Mouse (Mus musculus): ENCODE results near the gene Mlst8.
A peak's percentile ranks its signal among the peaks of the same experiment; 100 is the strongest.

The Mlst8 gene

DNA sequence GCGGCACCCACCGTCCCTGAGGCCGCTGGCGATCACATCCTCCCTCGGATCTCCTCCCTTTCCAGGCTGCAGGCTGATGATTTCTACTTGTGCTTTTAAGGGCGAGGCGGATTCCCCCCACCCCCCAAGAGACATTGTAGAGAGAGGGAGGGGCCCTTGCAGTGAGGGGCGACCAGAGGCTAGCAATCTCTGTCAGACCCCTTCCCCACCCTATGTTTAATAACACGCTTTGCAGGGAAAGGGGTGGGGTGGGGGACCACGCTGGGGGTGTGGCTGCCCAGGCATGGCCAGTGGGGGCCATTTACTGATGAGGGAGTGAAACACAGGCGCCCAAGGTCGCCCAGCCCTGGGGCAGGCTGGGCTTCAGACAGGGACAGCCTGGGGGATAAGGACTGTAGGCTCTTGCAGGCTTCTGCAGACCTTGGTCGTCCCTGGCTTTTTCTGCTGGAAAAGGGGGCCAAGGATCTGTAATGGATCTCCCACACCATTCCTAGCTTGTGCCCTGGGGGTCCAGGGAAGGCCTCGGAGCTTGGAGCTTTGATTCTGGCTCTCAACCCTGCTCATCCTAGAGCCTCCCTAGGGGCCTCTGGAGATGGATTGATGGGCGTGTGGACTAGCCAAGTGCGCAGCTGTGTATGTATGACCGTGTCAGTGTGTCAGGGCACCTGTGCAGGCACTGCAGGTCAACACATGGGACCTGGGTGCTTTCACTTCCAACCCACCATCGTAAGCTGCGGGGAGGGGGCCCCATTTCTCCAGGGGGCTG, 10.6 kb upstream of the Mlst8 start:
- DNase-seq (ENCODE audit: low spot score): no peak

DNA sequence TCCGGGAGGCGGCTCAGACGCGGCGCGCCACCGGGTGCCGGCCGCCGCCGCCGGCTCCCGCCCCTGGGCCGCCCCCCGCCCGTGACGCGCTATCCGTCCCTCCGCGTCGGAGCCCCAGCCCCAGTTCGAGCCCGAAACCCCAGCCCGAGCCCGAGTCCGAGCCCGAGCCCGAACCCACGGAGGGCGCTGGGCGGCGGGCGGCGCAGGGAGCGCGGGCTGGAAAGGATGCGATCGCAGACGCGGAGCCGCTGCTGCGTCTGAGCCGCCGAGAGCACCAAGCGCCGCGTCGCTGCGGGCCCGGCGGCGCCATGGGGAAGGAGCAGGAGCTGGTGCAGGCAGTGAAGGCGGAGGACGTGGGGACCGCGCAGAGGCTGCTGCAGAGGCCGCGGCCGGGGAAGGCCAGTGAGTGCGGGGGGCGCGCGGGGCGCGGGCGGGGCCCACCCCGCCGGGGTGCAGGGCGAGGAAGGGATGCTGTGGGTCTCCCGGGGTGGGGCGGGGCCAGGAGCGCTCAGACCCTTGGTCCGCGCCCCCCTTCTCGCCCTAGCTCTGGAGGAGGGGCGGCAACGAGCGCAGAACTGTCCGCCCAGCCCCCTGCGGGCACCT, 9.9 kb upstream of the Mlst8 start:
- DNase-seq (ENCODE audit: low spot score): no peak

DNA sequence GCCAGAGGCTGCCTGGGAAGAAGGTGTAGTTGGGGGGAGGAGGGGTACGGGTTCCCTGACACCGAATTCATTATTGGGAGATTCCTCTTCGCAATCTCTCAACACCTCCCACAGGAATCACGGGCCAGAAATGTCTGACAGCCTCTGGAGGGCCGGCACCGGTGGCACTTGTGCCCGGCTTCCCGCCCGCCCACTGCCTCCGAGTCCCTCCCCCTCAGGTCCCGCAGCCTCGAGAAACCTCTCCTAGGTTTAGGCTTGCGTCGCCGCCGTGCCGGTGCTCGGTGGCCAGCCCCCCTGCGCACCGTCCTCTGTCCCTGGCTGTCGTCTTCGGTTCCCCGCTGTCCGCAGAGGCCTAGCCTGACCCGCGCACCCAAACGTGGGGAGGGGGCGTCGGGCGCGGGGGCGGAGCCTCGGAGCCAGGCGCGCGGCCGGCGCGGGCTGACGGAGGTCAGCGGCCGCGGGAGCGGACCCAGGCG, 9.3 kb upstream of the Mlst8 start, which contains the start of gene Caskin1:
Caskin1 (plus strand) TSS at position 416 of the 476 bp plus-strand sequence.
- DNase-seq (ENCODE audit: low spot score): no peak

DNA sequence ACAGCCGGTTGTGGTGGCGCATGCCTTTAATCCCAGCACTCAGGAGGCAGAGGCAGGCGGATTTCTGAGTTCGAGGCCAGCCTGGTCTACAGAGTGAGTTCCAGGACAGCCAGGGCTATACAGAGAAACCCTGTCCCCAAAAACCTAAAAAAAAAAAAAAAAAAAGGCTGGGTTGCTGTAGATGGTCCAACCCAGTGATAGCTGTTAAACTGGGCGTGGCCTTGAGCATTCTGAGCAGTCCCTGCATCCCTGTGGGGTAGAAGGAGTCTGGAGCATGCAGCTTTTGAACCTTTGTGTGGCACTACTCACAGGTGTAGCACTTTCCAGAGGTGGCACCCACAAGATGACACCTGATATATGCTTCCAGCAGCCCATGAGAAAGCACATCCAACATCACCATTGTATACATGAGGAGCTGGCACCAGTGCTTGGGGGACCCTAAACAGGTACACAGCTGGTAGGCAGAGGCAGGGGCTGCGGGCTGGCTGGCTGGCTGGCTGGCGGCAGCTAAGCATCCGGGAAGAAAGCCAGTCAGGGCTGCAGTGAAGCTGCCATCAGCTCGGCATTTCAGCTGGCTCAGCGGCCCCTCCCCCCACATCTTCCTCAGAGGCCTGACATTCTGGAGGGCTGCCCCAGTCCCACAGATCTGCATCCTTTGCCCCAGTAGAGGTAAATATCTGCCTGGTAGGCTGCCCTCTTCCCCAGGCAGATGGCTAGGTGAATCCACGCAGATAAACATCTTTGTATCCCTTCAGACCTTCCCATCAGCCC, 6.4 kb upstream of the Mlst8 start:
- DNase-seq (ENCODE audit: low spot score): no peak

DNA sequence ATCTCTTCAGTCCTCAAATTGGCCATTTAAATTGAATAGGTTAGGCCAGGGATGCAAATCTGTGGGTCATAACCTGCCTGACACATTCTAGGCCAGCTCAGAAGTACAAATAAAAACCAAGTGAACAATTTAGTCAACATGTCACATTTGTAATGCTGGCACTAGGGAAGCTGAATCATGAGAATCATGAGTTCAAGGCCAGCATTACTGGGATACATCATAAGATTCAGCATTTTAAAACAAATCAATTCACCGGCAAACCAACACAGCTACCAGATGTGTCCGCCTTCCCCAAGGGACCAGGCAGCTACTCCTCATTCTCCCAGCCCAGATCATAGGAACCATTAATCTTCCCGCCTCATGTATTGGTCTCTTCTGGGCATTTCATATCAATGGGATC, 4.6 kb upstream of the Mlst8 start:
- no peak for DNase-seq (ENCODE audit: low spot score)

DNA sequence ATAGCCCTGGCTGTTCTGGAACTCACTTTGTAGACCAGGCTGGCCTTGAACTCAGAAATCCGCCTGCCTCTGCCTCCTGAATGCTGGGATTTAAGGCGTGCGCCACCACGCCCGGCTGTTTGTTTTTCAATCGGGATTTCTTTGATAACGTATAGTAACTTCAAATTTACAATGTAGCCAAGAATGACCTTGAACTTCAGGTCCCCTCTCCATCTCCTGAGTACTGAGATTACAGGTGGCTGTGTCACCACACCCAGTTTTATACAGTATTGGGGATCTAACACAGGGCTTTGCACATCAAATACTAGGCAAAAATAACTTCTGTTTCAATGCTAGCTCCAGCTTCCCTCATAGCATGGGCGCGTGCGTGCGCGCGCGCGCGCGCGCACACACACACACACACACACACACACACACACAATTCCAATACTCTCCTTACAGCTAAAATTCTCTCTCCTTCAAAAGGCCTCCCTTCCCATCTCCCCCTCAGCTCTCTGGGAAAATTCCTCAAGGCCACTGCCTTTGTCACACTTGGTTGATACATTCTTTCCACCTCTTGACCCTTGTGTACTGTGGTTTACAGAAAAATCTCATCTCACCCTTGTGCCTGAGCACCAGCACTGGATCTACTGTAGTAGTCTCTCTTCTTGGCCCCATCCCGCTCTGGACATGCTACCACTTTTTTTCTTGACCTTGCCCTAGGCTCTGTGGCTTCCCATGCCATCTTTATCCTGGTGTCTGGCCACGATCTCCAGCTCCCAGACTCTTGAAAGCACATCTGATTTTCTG, 2.3 kb upstream of the Mlst8 start:
- no peak for DNase-seq (ENCODE audit: low spot score)

DNA sequence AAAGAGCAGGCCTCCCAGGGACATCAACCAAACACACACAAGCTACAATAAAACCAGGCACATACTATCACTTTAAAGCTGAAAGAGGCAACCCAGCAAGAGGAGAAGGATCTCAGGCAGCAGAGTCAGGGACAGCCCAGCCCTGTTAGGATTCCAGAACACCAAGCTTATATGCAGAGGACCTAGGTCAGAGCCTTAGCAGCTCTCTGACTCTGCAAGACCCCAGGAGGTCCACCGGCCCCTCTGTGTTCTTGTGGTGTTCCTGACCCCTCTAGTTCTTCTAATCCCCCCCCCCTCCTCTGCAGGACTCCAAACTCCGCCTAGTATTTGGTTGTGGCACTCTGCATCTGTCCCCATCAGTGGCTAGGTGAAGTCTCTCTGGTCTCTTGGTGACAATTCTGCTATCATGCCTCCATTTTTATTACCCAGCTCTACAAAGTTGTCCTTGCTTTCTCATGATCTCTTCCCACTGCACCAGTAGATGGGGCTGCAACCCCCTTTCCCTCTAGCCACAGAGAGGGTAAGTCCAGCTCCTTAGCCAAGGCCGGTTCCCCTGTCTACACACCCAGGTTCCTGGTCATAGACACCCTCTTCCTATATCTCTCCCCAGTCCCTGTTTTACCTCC, 1.4 kb upstream of the Mlst8 start:
- DNase-seq (ENCODE audit: low spot score): no peak

DNA sequence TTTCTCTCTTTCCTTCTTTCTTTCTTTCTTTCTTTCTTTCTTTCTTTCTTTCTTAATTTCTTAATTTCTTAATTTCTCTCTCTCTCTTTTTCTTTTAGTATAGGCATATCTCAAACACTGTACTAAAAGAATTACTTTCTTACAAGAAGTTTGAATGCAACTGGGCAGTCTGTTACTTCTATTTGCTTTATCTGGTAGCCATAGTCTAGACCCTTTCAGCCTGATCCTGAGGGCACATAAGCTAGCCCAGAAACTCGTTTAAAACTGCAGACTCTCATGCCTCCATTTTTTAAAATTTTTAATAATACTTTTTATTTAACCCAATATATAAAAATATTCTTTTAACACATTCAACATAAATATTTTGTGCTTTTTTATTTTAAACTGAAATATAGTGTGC, 553 bp upstream of the Mlst8 start:
- DNase-seq (ENCODE audit: low spot score): no peak

DNA sequence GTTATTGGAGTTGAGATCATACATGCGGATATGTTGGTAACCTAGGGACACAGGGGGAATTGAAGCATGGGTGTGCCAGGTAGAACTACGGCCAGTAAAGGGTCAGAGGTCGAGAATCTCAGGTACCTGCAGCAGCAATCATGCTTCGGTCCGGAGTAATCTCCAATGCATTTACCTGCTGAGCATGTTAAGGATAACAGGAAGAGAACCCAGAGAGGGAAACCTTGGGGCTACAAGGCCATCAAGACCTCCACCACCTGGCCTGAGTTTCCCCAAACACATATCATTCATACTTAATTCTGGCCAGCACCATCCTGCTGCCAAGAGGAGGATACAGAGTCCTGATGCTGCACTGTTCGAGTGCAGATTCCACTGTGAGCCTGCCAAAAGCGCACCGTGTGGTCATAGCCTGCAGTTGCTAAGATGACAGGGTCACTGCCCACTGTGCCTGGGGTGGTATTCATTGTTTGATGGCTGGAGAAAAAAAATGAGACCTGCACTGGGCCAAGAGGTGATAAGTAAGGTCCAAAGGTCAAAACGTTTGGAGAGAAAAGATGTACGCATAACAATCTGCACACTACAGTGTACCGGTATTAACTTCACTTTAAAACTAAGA, 785 bp downstream of the Mlst8 start:
- DNase-seq (ENCODE audit: low spot score): no peak

DNA sequence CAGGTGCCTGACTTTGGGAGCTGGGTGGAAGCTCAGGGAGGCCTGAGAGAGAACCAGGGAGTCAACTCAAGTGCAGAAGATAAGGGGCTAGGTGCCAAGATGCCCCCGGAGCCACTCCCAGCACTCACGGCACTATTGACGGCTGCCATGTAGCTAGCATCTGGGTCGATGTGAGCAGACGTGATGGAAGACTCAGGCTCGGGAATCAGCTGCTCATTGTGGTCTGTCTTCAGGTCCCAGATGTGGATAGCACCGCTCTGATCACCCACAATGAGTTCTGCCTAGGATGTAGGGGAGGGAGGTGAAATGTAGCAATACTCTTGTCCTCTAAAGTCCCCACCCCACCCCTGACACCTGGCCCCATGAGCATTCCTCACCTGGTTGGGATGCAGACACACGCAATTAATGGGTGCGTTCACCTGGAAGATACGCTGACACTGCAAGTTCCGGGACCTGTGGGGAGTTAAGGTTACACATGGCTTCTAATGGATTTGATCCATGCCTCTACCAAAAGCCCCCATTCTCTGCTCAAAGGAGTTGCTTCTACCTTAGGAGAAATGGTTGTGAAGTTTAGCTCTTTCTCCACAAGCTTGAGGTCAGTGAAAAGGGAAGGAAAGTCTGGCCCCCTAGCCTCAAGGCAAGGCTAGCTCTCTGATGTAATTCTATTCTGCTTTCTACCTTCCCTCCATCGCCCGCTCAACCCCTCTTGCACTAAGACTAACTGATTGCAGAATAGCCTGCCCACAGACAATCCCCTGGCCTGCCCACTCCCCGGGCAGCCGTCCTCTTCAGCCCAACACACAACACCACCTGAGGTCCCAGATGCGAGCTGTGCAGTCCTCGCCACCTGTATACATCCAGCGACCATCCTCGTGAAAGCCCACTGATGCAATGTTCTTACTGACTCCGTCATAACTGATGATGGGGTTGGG, 1.6 kb downstream of the Mlst8 start:
- DNase-seq (ENCODE audit: low spot score): no peak

DNA sequence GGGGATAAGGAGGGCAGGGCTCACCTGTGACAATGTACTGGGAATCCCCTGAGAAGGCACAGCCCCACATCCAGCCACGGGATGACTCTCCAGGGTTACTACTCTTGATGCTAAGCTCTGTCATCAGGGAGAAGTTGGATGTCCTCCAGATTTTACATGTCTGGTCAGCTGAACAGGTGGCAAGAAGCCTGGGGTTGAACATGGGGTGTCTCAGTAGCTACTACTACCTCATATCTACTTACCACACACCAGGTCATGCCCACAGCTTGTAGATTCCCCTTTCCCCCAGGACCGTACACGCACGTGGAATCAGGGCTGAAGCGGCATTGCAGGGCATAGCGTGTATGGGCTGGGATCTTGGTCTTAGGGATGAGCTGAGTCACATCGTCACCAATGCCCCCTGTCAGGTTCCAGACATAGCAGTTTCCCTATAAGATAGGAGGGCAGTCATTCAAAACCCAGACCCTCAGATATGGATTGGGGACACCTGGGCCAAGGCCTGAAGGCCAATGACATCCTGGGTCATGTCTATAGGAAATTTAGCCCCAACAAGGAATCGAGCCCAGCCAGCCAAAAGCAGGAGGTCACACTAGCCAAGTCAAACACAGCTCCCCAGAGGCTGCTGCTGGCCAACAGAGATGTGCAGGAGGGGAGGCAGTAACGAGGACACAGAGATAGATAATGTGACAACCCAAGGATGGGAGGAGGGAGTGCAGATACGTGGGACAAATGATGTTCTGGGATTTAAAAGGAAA, 2.7 kb downstream of the Mlst8 start:
- no peak for DNase-seq (ENCODE audit: low spot score)

DNA sequence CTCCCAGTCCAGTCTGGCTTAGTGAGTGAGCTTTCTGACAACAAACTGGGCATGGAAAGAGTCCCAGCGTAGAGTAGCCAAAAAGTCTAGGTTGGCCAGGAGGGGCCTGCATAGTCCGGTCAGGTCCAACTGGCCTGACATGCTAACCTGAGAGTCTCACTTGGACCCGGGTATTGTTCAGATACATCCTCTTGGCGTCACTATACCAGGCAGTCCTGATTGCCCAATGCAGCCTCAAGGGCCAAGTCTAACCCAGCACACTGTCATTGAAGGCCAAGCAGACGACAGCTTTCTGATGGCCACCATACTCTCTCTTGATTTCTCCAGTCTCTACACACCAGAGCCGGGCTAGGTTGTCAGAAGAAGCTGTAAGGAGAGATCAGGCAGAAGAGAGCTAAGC, 3.3 kb downstream of the Mlst8 start:
- DNase-seq (ENCODE audit: low spot score): no peak

DNA sequence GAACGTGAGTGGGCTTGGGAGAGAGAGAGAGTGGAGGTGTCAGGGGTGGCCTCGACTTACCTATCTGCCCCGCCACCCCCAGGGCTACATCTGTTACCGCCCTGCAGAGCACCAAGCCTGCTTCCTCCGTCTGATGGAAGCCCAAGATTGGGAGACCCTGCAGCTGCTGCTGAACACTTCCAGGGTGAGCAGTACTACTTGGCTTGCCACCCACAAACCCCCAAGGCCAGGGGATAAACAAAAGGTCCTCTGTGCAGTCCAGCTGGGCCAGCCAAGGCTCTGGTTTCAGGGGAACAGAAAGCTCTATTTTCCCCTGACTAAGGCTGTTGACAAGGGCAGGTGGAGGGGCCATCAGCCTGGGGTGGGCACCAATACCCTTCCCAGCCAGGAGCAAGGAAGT, 4.3 kb downstream of the Mlst8 start:
- DNase-seq (ENCODE audit: low spot score): no peak

DNA sequence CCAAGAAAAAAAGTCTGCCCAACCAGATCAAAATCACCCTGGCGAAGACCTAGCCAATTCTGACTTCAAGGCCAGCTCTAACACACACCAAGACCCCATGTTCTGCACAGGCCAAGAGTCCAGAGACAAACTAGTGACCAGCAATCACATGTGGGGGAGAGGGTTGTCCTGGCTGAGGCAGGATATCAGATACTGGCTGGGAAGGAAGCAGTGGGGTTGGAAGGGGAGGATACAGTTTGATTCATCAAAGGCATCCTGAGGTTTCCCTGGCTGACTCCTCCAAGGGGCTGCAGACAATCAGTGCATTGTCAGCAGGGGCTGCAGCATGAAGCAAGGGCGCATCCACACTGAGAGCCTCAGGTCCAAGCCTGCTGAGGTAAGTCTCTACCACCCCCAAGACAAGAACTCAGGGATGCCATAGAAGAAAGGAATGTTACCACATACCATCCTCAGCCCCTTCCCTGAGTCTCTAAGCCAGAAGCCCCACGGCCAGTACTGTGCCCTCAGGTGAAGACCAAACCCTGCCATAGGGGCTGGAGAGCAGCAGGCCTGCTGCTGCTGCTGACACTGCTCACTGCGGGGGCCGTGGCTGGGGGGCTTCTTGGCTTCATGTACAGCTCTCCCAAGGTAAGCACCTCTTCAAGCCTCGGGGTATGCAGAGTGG, 5.1 kb downstream of the Mlst8 start, which contains the start of gene Bricd5:
Bricd5 (plus strand) TSS at position 273 of the 664 bp plus-strand sequence.
- DNase-seq (ENCODE audit: low spot score): no peak

DNA sequence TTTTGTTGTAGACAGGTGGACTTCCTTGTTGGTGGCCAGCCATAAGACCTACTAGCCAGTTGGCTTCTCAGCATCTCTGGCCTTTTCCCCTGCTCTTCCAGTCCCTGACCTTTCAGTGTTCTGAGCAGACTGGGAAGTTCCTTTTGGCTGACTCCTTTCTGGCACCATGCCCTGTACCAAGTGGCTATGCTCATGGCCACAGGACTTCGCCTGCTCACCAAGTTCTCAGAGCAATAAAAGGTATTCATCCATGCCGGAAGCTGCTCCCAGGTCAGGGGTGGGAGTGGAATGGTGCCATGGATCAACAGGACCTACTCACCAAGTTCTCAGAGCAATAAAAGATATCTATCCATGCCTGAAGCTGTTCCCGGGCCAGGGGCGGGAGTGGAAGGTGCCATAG, 6.4 kb downstream of the Mlst8 start:
- peak; percentile 74 for DNase-seq (ENCODE audit: low spot score)

DNA sequence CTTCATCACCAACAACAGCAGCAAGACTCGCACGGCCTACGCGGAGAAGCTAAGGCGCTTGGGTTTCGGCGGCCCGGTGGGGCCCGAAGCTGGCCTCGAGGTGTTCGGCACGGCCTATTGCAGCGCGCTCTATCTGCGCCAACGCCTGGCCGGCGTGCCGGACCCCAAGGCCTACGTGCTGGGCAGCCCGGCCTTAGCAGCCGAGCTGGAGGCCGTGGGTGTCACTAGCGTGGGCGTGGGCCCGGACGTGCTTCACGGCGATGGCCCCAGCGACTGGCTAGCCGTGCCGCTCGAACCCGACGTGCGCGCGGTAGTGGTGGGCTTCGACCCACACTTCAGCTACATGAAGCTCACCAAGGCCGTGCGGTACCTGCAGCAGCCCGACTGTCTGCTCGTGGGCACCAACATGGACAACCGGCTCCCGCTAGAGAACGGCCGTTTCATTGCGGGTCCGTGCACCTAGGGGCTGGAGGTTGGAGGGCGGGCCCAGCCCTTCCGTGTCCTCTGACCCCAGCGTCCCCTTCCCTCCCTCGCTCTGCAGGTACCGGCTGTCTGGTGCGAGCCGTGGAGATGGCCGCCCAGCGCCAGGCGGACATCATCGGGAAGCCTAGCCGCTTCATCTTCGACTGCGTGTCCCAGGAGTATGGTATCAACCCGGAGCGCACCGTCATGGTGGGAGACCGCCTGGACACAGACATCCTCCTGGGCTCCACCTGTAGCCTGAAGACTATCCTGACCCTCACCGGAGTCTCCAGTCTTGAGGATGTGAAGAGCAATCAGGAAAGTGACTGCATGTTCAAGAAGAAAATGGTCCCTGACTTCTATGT, 8.0 kb downstream of the Mlst8 start:
- no peak for DNase-seq (ENCODE audit: low spot score)

DNA sequence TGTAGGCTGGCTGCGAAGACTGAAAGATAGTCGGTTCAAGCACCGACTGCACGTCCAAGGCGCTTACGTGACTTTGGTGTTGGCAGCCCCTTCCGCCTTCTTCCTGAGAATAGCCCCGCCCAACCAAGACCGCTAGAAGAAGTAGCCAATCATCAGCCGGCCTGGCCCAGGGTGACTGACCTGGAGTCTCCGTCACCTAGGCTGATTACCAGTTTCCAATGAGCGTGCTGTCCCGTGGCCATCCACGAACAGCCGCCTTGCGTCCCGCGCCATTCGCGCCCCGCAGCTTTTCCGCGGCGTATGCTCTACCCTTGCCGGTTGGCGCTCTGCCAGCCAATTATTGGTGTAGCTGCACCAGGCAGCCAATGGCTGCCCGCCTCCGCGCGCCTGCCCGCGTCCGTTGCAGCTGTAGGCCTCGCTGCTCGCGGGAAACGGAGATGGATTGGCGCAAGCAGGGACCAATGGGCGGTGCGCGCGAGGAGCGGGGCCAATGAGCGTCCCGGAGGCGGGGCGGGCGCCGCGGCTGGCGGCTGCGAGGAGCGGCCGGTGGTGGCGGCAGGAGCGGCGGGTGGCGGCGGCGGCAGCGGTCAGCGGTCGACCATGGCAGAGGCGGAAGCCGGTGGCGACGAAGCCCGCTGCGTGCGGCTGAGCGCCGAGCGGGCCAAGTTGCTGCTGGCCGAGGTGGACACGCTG, 8.8 kb downstream of the Mlst8 start, which contains the start of the genes E4f1 and Pgp:
E4f1 (minus strand) TSS at position 404 of the 693 bp plus-strand sequence.
Pgp (plus strand) TSS at position 483 of the 693 bp plus-strand sequence.
- DNase-seq (ENCODE audit: low spot score): peak; percentile 99
